Mouse (Mus musculus): Measurements from ENCODE around the gene Map3k6. TPM values are rescaled to one million over a fixed set of nuclear protein-coding genes. Genes with fewer than 3 reads are reported as not detected.

The Map3k6 gene
- total and polyA plus RNA-seq, 3 experiments, result 15.7 to 27.3 (median 16.3) TPM

DNA sequence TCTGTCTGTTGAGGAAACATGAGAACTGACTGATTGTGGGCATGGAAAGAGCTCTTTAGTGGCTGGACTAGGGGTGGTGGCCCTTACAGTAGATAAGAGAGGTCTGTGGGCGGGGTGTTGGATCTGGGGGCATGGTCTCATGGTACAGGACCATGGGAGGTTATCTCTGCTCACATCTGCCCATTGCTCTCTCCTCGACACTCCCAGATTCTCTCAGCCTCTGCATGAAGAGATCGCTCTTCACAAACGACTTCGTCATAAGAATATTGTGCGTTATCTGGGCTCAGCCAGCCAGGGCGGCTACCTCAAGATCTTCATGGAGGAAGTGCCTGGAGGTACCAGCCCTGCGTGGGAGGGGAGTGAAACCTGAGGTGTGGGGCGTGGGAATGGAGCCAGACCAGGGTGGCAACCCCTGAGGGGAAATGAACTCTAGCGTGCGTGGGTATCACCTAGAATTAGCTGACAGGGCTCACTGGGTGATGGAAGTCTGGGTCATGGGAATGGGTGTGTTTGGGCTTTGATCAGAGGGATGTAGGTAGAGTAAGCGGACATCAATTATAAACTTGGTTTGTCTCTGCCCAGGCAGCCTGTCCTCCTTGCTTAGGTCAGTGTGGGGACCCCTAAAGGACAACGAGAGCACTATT is 7.3 kb downstream of the Map3k6 start:
- Histone ChIP-seq H3K27me3 (ENCODE audit: control insufficient read depth, insufficient read depth, low read length) (no peaks in the 10 kb centered on the region), H3K36me3 (ENCODE audit: control insufficient read depth, insufficient read depth, low read length) (no peaks in the 10 kb centered on the region), H3K4me1 (ENCODE audit: control insufficient read depth, insufficient read depth, low read length) (peaks cover 4% of the 10 kb centered on the region), H3K27ac (no peak overlapping the region), H3K79me2 (replicated peaks; ENCODE audit: control insufficient read depth, insufficient read depth, low read length) (no peaks in the 10 kb centered on the region), H3K9ac (ENCODE audit: low read depth, low read length) (no peak overlapping the region), H3K4me3 (no peak overlapping the region)
- 75% methylated on average over 13 of the region's 13 CpGs for WGBS
- TF ChIP-seq CTCF (IDR thresholded peaks at IDR 0.05), result no peak
- TF ChIP-seq POLR2A (IDR thresholded peaks at IDR 0.05; ENCODE audit: insufficient read depth, low read depth, low read length), result no peak
- TF ChIP-seq EP300 (IDR thresholded peaks at IDR 0.05; ENCODE audit: insufficient read depth, low read depth, low read length), result no peak
- intact Hi-C loops (cut with DNase I), result no loop called here
- no peak for DNase-seq

DNA sequence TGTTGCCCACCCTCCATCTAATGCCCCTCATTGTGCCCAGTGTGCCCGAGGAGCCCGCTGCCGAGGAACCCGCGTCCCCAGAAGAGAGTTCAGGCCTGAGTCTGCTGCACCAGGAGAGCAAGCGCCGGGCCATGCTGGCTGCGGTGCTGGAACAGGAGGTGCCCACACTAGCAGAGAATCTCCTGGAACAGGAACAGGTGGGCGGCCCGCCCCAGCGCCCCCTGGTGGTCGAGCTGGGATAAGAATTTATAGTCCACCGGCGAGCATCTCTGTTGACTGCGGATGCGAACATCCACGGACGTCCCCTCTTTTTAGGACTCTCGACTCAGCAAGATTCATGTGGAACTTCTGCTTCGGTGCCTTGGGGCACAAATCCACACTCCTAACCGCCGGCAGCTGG is 10.0 kb downstream of the Map3k6 start:
- Histone ChIP-seq H3K79me2 (replicated peaks; ENCODE audit: control insufficient read depth, insufficient read depth, low read length) (no peaks in the 10 kb centered on the region), H3K4me3 (no peak overlapping the region), H3K36me3 (ENCODE audit: control insufficient read depth, insufficient read depth, low read length) (no peaks in the 10 kb centered on the region), H3K9ac (ENCODE audit: low read depth, low read length) (no peak overlapping the region), H3K4me1 (ENCODE audit: control insufficient read depth, insufficient read depth, low read length) (no peaks in the 10 kb centered on the region; the same call in 1 of the 2 replicates), H3K27me3 (ENCODE audit: control insufficient read depth, insufficient read depth, low read length) (no peaks in the 10 kb centered on the region), H3K27ac (no peak overlapping the region)
- peak; percentile 83 to 91 for DNase-seq
- TF ChIP-seq CTCF (IDR thresholded peaks at IDR 0.05) (peak; percentile 95; the same call in 1 of the 2 replicates), EP300 (IDR thresholded peaks at IDR 0.05; ENCODE audit: insufficient read depth, low read depth, low read length) (no peak), POLR2A (IDR thresholded peaks at IDR 0.05; ENCODE audit: insufficient read depth, low read depth, low read length) (no peak)
- intact Hi-C loops (cut with DNase I), result loop anchor here (1.0 to 2.0 kb wide), 2 partner anchors 17 to 42 kb away; no protein-coding TSS in a partner anchor
- 14% methylated on average over 22 of the region's 22 CpGs for WGBS

DNA sequence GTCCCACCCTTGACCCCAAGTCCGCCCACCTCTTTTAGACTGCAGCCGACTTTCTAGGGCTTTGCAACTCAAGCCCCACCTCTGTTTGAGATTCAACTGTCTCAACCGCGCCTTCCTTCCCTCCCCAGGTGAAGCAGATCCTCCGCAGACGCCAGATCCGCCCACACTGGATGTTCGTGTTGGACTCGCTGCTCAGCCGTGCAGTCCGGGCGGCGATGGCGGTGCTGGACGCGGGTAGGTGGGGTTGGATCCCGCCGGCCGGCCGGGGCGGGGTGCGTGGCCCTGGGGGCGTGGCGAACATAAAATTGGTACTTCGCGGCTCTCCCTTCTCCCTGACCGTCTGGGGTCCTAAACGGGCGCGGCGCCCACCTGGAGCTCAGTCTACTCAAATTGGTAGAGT is 10.6 kb downstream of the Map3k6 start:
- no peaks in the 10 kb centered on the region for H3K27me3 ChIP-seq (ENCODE audit: control insufficient read depth, insufficient read depth, low read length)
- WGBS, result 41% methylated on average over 31 of the region's 31 CpGs
- no peak overlapping the region for H3K9ac ChIP-seq (ENCODE audit: low read depth, low read length)
- DNase-seq, result no peak
- TF ChIP-seq CTCF (IDR thresholded peaks at IDR 0.05) (no peak), EP300 (IDR thresholded peaks at IDR 0.05; ENCODE audit: insufficient read depth, low read depth, low read length) (no peak)
- H3K79me2 ChIP-seq (replicated peaks; ENCODE audit: control insufficient read depth, insufficient read depth, low read length), result no peaks in the 10 kb centered on the region
- no peak overlapping the region for H3K27ac ChIP-seq
- intact Hi-C loops (cut with DNase I), result loop anchor here (2.0 kb wide), 1 partner anchor 42 kb away; no protein-coding TSS in a partner anchor
- H3K4me3 ChIP-seq, result no peak overlapping the region
- H3K4me1 ChIP-seq (ENCODE audit: control insufficient read depth, insufficient read depth, low read length), result no peaks in the 10 kb centered on the region; the same call in 1 of the 2 replicates
- H3K36me3 ChIP-seq (ENCODE audit: control insufficient read depth, insufficient read depth, low read length), result no peaks in the 10 kb centered on the region

DNA sequence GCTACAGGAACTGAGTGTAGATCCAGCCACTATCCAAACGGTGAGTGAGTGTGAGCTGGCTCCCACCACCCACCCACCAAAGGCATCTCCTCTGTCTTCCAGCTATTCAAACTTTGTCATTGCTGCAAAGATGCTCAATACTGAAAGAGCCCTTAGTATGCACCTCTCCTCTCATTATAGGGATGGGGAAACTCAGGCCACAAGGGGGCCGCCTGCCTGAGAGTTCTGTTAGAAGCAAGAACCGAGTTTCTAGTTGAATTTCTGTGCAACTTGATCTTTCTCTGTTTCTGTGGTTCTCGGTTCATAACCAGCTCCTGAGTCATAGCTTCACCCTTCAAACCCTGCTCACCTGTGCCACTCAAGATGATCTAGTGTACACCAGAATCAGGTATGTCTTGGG is 11.5 kb downstream of the Map3k6 start:
- H3K9ac ChIP-seq (ENCODE audit: low read depth, low read length), result no peak overlapping the region
- DNase-seq, result no peak
- H3K27me3 ChIP-seq (ENCODE audit: control insufficient read depth, insufficient read depth, low read length), result no peaks in the 10 kb centered on the region
- TF ChIP-seq POLR2A (IDR thresholded peaks at IDR 0.05; ENCODE audit: insufficient read depth, low read depth, low read length) (no peak), CTCF (IDR thresholded peaks at IDR 0.05) (no peak), EP300 (IDR thresholded peaks at IDR 0.05; ENCODE audit: insufficient read depth, low read depth, low read length) (no peak)
- H3K79me2 ChIP-seq (replicated peaks; ENCODE audit: control insufficient read depth, insufficient read depth, low read length), result no peaks in the 10 kb centered on the region
- no peak overlapping the region for H3K27ac ChIP-seq
- intact Hi-C loops (cut with DNase I), result no loop called here
- no peaks in the 10 kb centered on the region for H3K36me3 ChIP-seq (ENCODE audit: control insufficient read depth, insufficient read depth, low read length)
- WGBS, result 74% methylated on average over 4 of the region's 4 CpGs
- no peaks in the 10 kb centered on the region; the same call in 1 of the 2 replicates for H3K4me1 ChIP-seq (ENCODE audit: control insufficient read depth, insufficient read depth, low read length)
- no peak overlapping the region for H3K4me3 ChIP-seq

DNA sequence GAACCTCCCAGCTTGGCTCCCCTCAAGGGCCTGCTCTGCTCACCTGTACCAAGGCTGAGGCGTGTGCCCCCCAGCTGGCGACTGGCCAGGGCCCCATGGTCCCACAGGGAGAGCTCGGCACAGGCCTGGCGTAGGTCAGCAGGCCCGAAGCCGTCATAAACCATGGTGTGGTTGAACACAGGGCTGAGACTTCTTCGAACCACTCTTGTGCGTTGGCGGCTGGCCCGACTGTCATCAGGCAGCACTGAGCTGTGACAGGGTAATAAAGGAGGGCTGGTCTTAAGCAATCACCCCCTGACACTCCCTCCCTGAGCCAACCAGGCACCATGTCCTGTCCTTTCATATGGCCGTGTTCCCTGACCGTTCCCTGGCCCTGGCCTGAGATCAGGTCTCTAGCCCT is 12.8 kb downstream of the Map3k6 start:
- Histone ChIP-seq H3K27me3 (ENCODE audit: control insufficient read depth, insufficient read depth, low read length) (no peaks in the 10 kb centered on the region), H3K79me2 (replicated peaks; ENCODE audit: control insufficient read depth, insufficient read depth, low read length) (no peaks in the 10 kb centered on the region), H3K36me3 (ENCODE audit: control insufficient read depth, insufficient read depth, low read length) (no peaks in the 10 kb centered on the region), H3K4me3 (no peak overlapping the region), H3K9ac (ENCODE audit: low read depth, low read length) (no peak overlapping the region), H3K27ac (no peak overlapping the region), H3K4me1 (ENCODE audit: control insufficient read depth, insufficient read depth, low read length) (no peaks in the 10 kb centered on the region; the same call in 1 of the 2 replicates)
- intact Hi-C loops (cut with DNase I), result no loop called here
- DNase-seq, result no peak
- WGBS, result 85% methylated on average over 12 of the region's 12 CpGs
- no peak for TF ChIP-seq EP300 (IDR thresholded peaks at IDR 0.05; ENCODE audit: insufficient read depth, low read depth, low read length)
- no peak for TF ChIP-seq CTCF (IDR thresholded peaks at IDR 0.05)
- TF ChIP-seq POLR2A (IDR thresholded peaks at IDR 0.05; ENCODE audit: insufficient read depth, low read depth, low read length), result no peak

DNA sequence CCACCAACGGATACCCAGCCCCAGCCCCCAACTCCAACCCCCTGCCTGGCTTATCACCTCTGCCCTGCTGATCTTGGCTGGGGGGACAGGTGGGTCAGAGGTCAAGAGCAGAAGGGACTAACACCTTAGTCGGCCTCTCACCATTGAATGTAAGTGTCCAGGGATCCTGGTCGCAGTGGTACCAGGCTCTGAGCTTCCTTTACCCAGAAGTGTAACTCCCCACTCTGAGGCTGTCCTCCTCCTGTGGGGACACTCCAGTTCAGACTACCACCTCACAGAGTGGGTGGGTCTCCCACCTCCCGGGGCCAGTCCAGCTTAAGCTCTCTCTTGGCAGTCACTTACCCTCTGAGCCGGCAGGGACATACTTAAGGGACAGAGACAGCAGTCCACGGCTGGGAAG is 14.8 kb downstream of the Map3k6 start:
- Histone ChIP-seq H3K4me3 (no peak overlapping the region), H3K36me3 (ENCODE audit: control insufficient read depth, insufficient read depth, low read length) (no peaks in the 10 kb centered on the region), H3K27me3 (ENCODE audit: control insufficient read depth, insufficient read depth, low read length) (no peaks in the 10 kb centered on the region), H3K4me1 (ENCODE audit: control insufficient read depth, insufficient read depth, low read length) (no peaks in the 10 kb centered on the region; the same call in 1 of the 2 replicates), H3K79me2 (replicated peaks; ENCODE audit: control insufficient read depth, insufficient read depth, low read length) (no peaks in the 10 kb centered on the region), H3K27ac (no peak overlapping the region), H3K9ac (ENCODE audit: low read depth, low read length) (no peak overlapping the region)
- intact Hi-C loops (cut with DNase I), result no loop called here
- DNase-seq, result no peak
- TF ChIP-seq CTCF (IDR thresholded peaks at IDR 0.05) (no peak), POLR2A (IDR thresholded peaks at IDR 0.05; ENCODE audit: insufficient read depth, low read depth, low read length) (no peak), EP300 (IDR thresholded peaks at IDR 0.05; ENCODE audit: insufficient read depth, low read depth, low read length) (no peak)
- 57% methylated on average over 6 of the region's 6 CpGs for WGBS

Data from heart, adult 2 months (tissue).